Mouse (Mus musculus): Measurements from ENCODE around the gene Hnrnpd.
A peak's percentile ranks its signal among the peaks of the same experiment; 100 is the strongest.

The Hnrnpd gene

GRCm38 (mm10) chr5:99959236-99959936, 19.4 kb downstream of the Hnrnpd start:
- DNase-seq: no peak

GRCm38 (mm10) chr5:99958666-99959065, 20.1 kb downstream of the Hnrnpd start:
- DNase-seq: no peak

DNA sequence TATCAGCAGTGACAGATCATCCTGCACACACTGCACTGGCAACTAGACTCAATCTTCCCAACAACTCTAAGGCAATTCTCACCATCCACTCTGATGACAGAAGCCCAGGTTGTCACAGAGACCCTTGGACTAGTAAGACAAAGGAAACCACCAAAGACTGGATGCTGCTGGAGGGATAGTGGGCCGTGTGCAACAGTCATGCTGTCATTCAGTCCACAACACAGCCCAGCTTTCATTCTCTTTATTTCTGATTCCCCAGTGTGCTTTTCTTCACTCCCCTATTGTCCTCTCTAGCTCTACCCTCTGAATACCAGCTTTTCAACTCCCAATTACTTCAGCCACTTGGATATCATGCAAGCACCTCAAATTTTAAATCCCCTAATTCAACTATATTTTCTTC, 24.9 kb downstream of the Hnrnpd start:
- DNase-seq: no peak

DNA sequence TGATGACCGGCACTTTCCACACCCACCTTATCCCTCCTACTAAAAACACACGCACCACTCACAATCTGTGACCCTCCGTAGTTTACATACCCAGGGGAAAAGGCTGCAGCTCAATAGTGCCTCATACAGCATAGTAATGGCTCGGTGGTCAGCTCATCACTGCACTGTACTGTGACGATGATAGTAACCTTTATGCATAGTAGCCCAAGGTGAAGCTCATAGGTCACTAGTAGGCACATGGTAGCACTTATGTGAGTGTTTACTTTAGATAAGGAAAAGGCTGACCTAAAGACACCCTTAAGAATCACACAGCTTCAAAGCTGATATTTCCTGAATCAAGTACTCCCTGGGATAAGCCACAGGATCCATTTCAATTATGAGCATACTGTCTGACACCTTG, 26.2 kb downstream of the Hnrnpd start:
- DNase-seq: no peak

- DNase-seq: peak in 1 of 2 experiments; percentile 16
Observed at GRCm38 (mm10) chr5:99941776-99942502, 36.8 kb downstream of the Hnrnpd start.

- DNase-seq: no peak
Observed at GRCm38 (mm10) chr5:99941273-99941672, 37.5 kb downstream of the Hnrnpd start.

GRCm38 (mm10) chr5:99939440-99939839, 39.3 kb downstream of the Hnrnpd start:
- no peak for DNase-seq

GRCm38 (mm10) chr5:99931910-99932309, 46.8 kb downstream of the Hnrnpd start:
- no peak for DNase-seq

GRCm38 (mm10) chr5:99927951-99928350, 50.8 kb downstream of the Hnrnpd start:
- DNase-seq: peak; percentile 63 to 66

DNA sequence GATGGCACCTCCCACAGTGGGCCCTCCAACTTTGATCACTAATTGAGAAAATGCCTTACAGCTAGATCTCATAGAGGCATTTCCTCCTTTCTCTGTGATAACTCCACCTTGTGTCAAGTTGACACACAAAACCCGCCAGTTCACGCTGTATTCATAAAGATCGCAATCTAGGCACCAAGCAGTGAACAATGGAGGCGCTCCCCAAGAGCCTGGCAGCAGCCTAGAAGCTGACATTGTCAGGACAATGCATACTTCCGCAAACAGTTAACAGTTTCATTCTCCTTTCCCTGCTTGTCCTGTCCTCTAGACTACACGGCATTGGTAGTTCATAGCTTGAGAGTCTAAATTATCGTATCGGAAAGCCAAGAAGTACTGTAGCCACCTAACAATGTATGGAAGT, 56.7 kb downstream of the Hnrnpd start:
- DNase-seq: no peak

GRCm38 (mm10) chr5:99915494-99915893, 63.2 kb downstream of the Hnrnpd start:
- DNase-seq: no peak

DNA sequence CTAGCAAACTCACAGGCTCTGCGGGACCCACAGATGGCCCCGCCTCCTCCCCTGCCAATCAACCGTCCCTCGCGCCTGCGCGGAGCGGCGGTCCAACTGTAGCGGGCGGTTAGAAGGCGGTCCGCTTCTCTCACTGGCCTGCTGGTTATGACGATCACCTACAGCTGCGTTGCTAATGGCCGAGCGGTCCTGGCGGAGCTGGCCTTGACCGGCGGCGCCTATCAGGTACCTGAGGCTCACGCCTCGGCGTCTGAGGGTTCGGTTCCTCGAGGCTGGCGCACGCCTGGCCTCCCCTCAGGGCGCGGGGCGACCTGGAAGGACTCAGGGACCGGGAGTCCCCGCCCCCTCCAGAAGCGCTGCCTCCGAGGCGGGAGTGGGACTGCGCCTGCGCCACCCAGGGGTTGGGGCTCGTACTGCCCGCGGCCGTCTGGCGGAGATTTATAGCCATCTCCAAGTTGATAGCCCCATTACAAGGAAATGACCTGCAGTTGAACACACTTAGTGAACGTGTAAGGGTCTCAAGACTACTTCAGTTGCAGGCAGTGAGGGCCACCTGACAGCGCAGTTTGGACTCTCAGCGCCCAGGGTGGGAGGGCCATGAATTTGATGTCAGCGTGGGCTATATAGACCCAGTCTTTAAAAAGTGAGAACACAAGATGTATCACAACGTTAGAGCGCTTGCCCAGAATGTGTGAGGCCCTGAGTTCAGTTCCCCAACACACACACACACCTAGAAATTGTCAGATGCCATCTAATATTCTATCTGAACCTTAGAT, 72.4 kb downstream of the Hnrnpd start, which contains the start of gene Vamp9:
Gene Vamp9, plus strand, starts transcription at position 74 of the 776 bp plus-strand sequence.
- peak; percentile 97 to 98 for DNase-seq
